Comparison of ENCODE assay signal across 9 mouse cellular contexts in the genomic region with DNA sequence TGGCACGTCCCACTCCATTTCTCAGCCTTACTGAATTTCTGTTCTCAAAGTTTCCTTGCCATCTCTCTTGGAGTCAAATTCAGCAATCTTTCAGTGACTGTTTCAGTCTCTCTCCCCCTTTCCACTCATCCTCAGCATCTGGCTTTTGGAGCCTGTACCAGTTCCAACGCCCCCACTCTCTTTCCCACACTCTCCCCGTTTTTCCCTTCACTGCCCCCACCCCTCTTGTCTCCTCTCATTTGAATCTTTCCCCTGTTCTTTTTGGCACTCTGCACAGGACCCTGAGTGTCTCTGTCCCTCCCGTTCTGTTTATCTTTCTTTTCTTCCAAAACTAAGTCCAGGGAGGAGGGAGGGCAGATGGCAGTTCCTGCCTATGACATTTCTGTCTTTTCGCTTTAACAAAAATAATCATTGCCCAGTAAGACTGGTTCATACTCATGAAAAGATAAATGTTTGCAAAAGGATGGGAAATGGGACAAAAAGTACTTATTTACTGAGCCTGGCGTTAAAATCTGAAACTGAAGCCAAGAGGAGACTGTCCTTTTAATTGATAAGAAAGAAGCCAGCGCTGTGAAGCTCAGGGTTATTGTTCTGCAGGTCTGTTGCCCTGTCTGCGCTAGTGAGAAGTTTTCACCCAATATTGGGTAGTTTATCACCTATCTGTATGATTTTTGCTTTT.
DNase-seq lines count a peak whose midpoint lies in the region; ATAC-seq and TF ChIP-seq lines count a peak whose summit lies in the region.
"Had no signal": no experiment of that assay in that cellular context is flagged by ENCODE, and none has a peak within 500 bp of the region (broad histone marks: within the 10 kb centered on the region; RNA-seq: fewer than 3 reads in every experiment).

No protein-coding gene starts in this region.

- DNase-seq in frontal cortex, adult 2 months (ENCODE audit: extremely low spot score in 1 of 2, low spot score in 1 of 2): peak; percentile 50 to 62
- DNase-seq in frontal cortex, postnatal 10 days (ENCODE audit: low spot score in 2 of 2): no peak
- DNase-seq in lung, postnatal 4 days: no peak
- peak; percentile 33 for DNase-seq in heart, postnatal 0 days (ENCODE audit: low spot score)
- DNase-seq in gastrocnemius, adult 18-20 months (ENCODE audit: low spot score): no peak

- H3K27ac ChIP-seq in lung, embryonic 15.5 days: peak overlapping the region; percentile 76
- H3K27ac ChIP-seq in heart, postnatal 0 days (ENCODE audit: low read depth): peak overlapping the region; percentile 80
- peak overlapping the region; percentile 51 for H3K27ac ChIP-seq in macrophage
- H3K27ac ChIP-seq in forebrain, embryonic 12.5 days: no peak overlapping the region

- no peaks in the 10 kb centered on the region for H3K36me3 ChIP-seq in lung, embryonic 15.5 days
- no peaks in the 10 kb centered on the region for H3K36me3 ChIP-seq in heart, postnatal 0 days (replicated peaks; ENCODE audit: control insufficient read depth, insufficient read depth, low read length)
- no peaks in the 10 kb centered on the region for H3K36me3 ChIP-seq in macrophage (ENCODE audit: inconsistent target)
- H3K36me3 ChIP-seq in forebrain, embryonic 12.5 days (replicated peaks): no peaks in the 10 kb centered on the region

- H3K9me3 ChIP-seq in lung, embryonic 15.5 days: no peaks in the 10 kb centered on the region
- H3K9me3 ChIP-seq in heart, postnatal 0 days (replicated peaks; ENCODE audit: control insufficient read depth, low read length): no peaks in the 10 kb centered on the region
- no peaks in the 10 kb centered on the region for H3K9me3 ChIP-seq in forebrain, embryonic 12.5 days

- TF ChIP-seq EP300 in heart, postnatal 0 days (IDR thresholded peaks at IDR 0.05; ENCODE audit: low read depth): no peak

- H3K27me3 ChIP-seq in lung, embryonic 15.5 days: no peaks in the 10 kb centered on the region
- H3K27me3 ChIP-seq in heart, postnatal 0 days (ENCODE audit: control insufficient read depth, insufficient read depth, low read length): no peaks in the 10 kb centered on the region
- no peaks in the 10 kb centered on the region for H3K27me3 ChIP-seq in forebrain, embryonic 12.5 days

- H3K9ac ChIP-seq in lung, embryonic 15.5 days: peak overlapping the region; percentile 36
- peak overlapping the region; percentile 57; the same call in 1 of the 2 replicates for H3K9ac ChIP-seq in heart, postnatal 0 days (replicated peaks; ENCODE audit: low read depth, low read length)
- H3K9ac ChIP-seq in forebrain, embryonic 12.5 days: no peak overlapping the region

- H3K79me2 ChIP-seq in macrophage (ENCODE audit: inconsistent target): no peaks in the 10 kb centered on the region

- peaks cover 16% of the 10 kb centered on the region; the same call in 1 of the 2 replicates for H3K4me1 ChIP-seq in lung, embryonic 15.5 days
- peaks cover 14% of the 10 kb centered on the region; the same call in 1 of the 2 replicates for H3K4me1 ChIP-seq in heart, postnatal 0 days (ENCODE audit: control insufficient read depth, insufficient read depth)
- H3K4me1 ChIP-seq in forebrain, embryonic 12.5 days: no peaks in the 10 kb centered on the region

- TF ChIP-seq CTCF in heart, postnatal 0 days (IDR thresholded peaks at IDR 0.05; ENCODE audit: low read depth): no peak

- 37% methylated on average over 8 of the region's 8 CpGs for WGBS in lung, embryonic 15.5 days
- WGBS in heart, postnatal 0 days: 52% methylated on average over 8 of the region's 8 CpGs
- 96% methylated on average over 8 of the region's 8 CpGs for WGBS in macrophage (ENCODE audit: missing documents)
- WGBS in forebrain, embryonic 12.5 days: 81% methylated on average over 8 of the region's 8 CpGs

- ATAC-seq in lung, embryonic 15.5 days (ENCODE audit: borderline replicate concordance, extremely low read depth, low FRiP score, low TSS enrichment): peak; percentile 62; the same call in 1 of the 2 replicates
- peak; percentile 51 for ATAC-seq in heart, postnatal 0 days (ENCODE audit: insufficient read depth, low read depth)
- no peak for ATAC-seq in forebrain, embryonic 12.5 days (ENCODE audit: low FRiP score)

- H3K4me3 ChIP-seq in lung, embryonic 15.5 days: peak overlapping the region; percentile 33
- peak overlapping the region; percentile 44 for H3K4me3 ChIP-seq in heart, postnatal 0 days (ENCODE audit: low read depth, low read length)
- H3K4me3 ChIP-seq in macrophage (ENCODE audit: inconsistent target): no peak overlapping the region
- no peak overlapping the region for H3K4me3 ChIP-seq in forebrain, embryonic 12.5 days (replicated peaks)
- H3K4me3 ChIP-seq: erythroblast, embryonic 14.5 days had no signal

- H3K4me2 ChIP-seq in lung, embryonic 15.5 days: peak overlapping the region; percentile 63
- H3K4me2 ChIP-seq in heart, postnatal 0 days (ENCODE audit: low read depth, low read length): peak overlapping the region; percentile 82
- H3K4me2 ChIP-seq in forebrain, embryonic 12.5 days: no peak overlapping the region

Comparison
In these comparisons a context has a peak if more than half of its experiments do, and no peak if none do; other contexts are left out.
1. DNase-seq: peak in frontal cortex, adult 2 months (2 of 2) and heart, postnatal 0 days (single experiment); none in frontal cortex, postnatal 10 days (0 of 2), lung, postnatal 4 days (0 of 2) and gastrocnemius, adult 18-20 months (single experiment).
2. H3K4me3 ChIP-seq: peak in lung, embryonic 15.5 days (single experiment) and heart, postnatal 0 days (single experiment); none in macrophage (single experiment) and forebrain, embryonic 12.5 days (single experiment).